Mouse (Mus musculus): Measurements from ENCODE around the gene Abhd18. TPM values are rescaled to one million over a fixed set of nuclear protein-coding genes. Genes with fewer than 3 reads are reported as not detected.
"Not testable (repeated sequence)": the region's sequence is repeated elsewhere in the genome, so short reads cannot be mapped to it uniquely, and the experiment has no call there.

The Abhd18 gene
- 10 to 100 TPM; 66.7 to 77.1 TPM for total RNA-seq (2021)
- long read RNA-seq, experiment 1, transcript Abhd18-201 (13 exons, 3,277 nt), result major isoform, 43 of 53 reads
- long read RNA-seq, experiment 1, partial matches to known transcripts, result 6 of 53 reads
- long read RNA-seq, experiment 1, other reads (novel, unspliced or antisense), result 3 of 53 reads
- long read RNA-seq, experiment 2, transcript Abhd18-201 (13 exons, 3,277 nt), result major isoform, 38 of 41 reads
- long read RNA-seq, experiment 2, partial matches to known transcripts, result 0 of 41 reads
- long read RNA-seq, experiment 2, other reads (novel, unspliced or antisense), result 2 of 41 reads

- not testable (repeated sequence) for DNase-seq
These were observed at the start of gene Abhd18 for GRCm38 (mm10) chr3:40846957-40847017. Gene Abhd18, plus strand, starts transcription at chr3:40846970.

DNA sequence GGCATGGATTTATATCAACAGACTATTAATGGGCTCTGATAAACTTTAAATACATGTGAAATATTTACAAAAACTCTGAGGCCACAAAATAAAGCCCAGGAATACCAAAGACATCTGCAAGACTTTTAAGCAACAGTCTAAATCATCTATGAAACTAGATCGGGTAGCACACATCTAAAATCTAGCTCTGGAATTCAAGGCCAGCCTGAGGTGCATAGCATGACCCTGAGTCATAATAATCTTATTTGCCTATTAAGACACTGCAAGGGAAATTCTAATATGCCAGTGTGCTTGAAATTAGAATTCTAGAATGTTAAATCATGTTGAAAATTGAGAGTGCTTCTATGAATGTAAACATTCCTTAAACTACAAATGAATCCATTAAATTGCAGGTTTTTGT, 48.7 kb upstream of the Abhd18 start:
- no peak for DNase-seq

GRCm38 (mm10) chr3:40798500-40798899, 48.3 kb upstream of the Abhd18 start:
- peak; percentile 25 to 56 for DNase-seq

DNA sequence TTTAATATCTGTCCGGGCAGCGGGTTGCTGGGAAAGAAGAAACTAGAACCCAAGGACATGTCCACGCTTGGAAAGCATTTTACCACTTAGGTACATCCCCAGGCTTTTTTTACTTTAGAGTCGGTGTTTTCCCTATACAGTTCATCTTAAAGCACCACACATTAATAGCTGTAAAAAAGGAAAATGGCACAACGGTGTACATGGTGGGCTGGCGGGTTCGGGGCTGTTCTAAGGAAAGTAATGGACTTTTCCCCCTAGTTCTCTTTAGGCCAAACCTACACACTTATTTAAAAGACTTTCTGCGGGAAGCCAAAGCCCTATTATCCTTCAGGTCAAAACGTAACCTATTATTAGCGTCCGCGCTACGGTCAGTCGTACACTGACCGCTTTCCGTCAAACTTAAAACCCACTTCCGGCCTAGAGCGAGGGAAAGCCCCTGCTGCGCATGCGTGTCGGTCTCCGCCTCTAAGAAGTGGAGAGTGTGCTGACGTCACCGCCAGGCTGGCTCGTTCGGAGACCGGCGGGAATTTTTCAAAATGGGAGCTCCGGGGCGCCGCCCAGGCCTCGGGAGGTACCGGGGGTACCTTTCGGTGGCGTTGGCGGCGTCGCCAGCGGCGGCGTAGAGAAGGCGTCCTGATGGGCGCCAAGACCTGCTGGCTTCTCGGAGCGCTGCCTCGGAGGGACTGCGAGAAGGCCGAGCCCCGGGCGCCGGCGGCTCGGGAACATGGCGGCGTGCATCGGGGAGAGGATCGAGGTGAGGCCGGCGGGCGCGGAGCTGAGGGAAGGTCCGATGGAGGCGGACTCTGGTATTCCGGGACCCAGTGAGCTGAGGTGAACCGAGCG, 47.0 kb upstream of the Abhd18 start, which contains the start of gene Plk4:
Plk4 (plus strand) TSS at position 490 of the 843 bp plus-strand sequence.
- peak; percentile 98 for DNase-seq

DNA sequence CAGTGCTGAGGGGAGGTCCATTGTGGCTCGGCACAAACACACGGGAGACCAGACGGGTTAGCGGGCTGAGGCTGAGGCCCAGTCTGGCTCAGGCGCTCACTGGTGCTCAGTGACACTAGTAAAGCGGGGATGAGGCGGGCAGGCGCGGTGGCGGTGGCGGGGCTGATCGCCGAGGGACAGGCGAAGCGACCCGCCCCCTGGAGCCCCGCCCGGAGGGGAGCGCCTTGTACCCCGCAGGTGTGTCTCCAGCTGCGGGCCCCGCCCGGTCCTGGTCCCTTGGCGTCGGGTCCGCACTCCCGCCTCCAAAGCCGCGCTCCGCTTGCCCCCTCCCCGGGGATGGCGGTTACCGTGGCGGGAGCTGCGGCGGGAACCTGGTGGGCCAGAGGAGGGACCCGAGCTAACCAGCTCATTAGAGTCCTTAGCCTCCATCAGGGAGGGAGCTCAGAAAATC, 46.4 kb upstream of the Abhd18 start:
- no peak for DNase-seq

- no peak for DNase-seq
These were observed 39.9 kb upstream of the Abhd18 start for GRCm38 (mm10) chr3:40806871-40807270.

DNA sequence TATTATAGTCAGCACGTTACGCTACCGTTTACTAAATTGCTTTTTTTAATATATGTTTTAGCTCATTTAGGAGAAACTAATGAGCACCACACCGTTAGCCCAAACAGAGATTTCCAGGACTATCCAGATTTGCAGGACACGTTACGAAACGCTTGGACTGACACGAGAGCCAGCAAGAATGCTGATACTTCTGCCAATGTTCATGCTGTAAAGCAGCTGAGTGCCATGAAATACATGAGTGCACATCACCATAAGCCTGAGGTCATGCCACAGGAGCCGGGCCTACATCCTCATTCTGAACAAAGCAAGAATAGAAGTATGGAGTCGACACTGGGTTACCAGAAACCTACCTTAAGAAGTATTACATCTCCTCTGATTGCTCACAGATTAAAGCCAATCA, 38.1 kb upstream of the Abhd18 start:
- no peak for DNase-seq

- DNase-seq, result no peak
These were observed 36.9 kb upstream of the Abhd18 start for GRCm38 (mm10) chr3:40809894-40810293.

- DNase-seq, result no peak
These were observed 33.5 kb upstream of the Abhd18 start for GRCm38 (mm10) chr3:40813275-40813674.

- peak; percentile 9 to 13 for DNase-seq
These were observed 1.2 kb upstream of the Abhd18 start for GRCm38 (mm10) chr3:40845521-40845920.

GRCm38 (mm10) chr3:40846473-40846956, 255 bp upstream of the Abhd18 start, which contains the start of gene Mfsd8:
Gene Mfsd8, minus strand, starts transcription at chr3:40846886.
- peak; percentile 92 to 98 for DNase-seq

DNA sequence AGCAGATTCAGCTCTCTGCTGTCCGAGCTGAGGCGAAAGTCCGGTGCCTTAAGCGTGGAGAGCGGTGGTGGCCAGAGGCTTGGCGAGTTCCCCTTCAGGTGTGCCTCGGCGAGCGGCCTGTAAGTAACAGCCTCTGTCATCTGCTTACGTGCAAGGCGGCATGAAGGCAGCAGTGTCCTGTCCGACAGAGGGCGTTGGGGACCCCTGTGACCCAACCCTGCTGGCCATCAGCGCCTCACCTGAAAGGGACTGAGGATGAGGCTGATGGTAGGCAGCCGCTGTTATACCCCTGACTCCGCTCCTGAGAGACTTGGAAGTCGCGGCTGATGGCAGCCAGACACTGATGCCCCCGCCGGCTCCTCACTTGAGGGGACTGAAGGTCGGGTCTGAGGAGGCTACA, 248 bp downstream of the Abhd18 start:
- peak; percentile 57 to 68 for DNase-seq

DNA sequence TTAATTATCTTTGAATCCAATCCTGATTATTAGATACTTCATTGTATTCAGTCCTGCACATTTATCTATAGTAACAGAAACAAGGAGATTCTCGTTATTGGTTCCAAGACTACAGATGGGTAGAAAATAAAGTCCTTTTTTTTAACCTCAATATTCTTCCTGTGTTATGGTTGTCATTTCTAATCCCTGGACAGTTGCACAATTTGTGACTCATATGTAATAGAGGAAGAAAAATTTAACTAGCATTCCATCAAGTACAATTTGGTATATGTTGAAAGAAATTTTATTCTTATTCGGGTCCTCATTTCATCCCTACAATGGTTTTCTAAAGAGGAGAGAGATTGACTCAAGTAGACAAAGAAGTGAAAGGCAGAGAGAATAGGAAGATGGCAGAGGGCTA, 1.2 kb downstream of the Abhd18 start:
- not testable (repeated sequence) for DNase-seq

DNA sequence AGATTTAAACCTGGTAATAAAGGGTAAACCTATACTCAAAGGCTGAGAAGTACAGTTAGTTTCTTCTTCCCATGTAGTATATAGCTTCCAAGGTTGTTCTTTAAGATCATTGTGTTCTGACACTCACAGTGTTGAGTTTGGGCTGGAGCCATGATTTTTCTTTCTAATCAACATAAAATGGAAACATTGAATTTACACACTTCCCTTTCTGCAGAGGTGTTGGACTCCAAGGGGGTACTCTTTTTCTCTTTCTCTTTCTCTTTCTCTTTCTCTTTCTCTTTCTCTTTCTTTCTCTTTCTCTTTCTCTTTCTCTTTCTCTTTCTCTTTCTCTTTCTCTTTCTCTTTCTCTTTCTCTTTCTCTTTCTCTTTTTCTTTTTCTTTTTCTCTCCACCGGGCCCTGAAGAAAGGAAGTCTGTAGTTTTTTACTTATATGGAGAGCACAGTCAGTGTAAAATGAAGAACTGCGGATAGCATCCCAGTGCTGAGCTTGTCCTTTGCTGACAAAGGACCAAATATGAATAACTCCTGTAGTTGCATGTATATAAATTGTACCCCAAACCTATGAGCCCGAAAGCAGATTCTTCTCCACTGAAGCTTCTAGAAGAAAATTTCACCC, 6.5 kb downstream of the Abhd18 start:
- DNase-seq, result not testable (repeated sequence)

- peak; percentile 96 to 99 for DNase-seq
These were observed 47.1 kb downstream of the Abhd18 start for GRCm38 (mm10) chr3:40893816-40894258.

DNA sequence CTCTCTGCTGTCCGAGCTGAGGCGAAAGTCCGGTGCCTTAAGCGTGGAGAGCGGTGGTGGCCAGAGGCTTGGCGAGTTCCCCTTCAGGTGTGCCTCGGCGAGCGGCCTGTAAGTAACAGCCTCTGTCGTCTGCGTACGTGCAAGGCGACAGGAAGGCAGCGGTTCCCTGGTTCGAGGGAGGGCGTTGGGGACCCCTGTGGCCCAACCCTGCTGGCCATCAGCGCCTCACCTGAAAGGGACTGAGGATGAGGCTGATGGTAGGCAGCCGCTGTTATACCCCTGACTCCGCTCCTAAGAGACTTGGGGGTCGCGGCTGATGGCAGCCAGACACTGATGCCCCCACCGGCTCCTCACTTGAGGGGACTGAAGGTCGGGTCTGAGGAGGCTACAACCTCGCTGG, 47.6 kb downstream of the Abhd18 start:
- DNase-seq, result peak; percentile 22 to 37

DNA sequence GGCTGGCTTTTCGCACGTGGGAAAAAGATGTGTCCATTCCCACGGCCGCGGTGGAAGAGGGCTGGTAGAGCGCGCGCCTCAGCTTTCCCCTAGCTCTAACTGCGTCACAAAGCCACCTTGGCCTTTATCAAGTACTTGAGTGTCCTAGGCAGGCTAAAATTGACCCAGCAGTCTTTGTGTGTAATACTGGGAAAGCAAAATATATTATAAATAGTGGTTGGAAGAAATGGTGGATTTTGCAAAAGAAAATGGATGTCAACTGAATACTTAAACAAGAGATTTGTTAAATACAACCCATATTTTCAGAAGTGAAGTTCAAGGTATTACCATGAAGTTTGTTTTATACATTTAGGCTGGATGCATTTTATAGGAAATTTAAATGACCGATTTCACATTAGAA, 55.7 kb downstream of the Abhd18 start, which contains the start of gene 1700034I23Rik:
1700034I23Rik (minus strand) TSS at position 101 of the 400 bp plus-strand sequence.
- DNase-seq, result not testable (repeated sequence)

DNA sequence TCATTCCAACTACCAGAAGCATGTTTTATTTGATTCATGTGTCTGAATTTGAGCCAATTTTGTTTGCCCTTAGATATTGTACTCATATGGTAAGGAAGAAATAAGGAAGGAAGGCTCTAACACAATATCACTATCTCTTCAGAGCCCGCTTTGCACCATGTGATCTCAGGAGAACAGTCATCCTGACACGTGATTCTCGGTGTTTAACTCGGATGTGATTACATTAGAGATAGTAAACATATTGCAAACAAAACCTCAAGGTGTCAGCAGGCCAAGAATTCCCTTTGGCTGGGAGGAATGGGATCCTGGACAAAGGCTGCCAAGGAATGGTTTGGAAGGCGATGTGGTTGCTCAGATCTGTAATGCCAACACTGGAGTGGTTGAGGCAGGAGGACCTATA, 91.4 kb downstream of the Abhd18 start:
- DNase-seq, result no peak

DNA sequence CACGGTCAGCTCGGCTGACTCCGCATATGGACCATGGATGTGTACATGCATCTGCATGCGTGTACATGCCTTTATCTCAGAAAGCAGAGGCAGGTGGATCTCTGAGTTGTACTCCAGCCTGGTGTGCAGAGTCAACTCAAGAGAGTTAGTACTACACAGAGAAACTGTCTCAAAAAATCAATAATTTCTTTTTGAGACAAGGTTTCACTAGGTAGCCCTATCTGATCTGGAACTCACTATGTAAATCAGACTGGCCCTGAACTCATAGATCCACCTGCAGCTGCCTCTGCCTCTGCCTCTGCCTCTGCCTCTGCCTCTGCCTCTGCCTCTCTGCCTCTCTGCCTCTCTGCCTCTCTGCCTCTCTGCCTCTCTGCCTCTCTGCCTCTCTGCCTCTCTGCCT, 91.8 kb downstream of the Abhd18 start:
- no peak for DNase-seq

DNA sequence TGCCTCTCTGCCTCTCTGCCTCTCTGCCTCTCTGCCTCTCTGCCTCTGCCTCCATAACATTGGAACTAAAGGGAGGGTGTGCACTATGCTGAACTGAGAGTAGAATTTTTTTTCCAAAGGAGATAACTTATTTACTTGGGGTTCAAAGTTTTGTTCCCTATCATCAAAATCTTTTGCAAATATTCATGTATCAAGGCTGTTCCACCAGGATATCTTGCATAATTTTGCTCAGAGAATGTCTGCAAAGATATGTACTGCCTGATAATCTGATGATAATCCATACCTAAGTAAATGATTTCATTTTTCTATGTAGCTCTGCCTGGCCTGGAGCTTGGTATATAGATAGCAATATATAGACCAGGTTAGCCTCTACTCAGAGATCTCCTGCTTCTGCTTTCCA, 92.2 kb downstream of the Abhd18 start:
- no peak for DNase-seq

- peak; percentile 99 to 100 for DNase-seq
These were observed 102.6 kb downstream of the Abhd18 start, which contains the start of gene Larp1b for GRCm38 (mm10) chr3:40949170-40949902. Gene Larp1b, plus strand, starts transcription at chr3:40949828.

- peak; percentile 54 to 56 for DNase-seq
These were observed 103.3 kb downstream of the Abhd18 start for GRCm38 (mm10) chr3:40949903-40950600.

Measured in heart, adult 18-20 months (tissue).